Mouse (Mus musculus) lung, postnatal 14 days (tissue): ENCODE data around the gene Fads3.
A peak's percentile ranks its signal among the peaks of the same experiment; 100 is the strongest.

ENCODE experiments used
- DNase-seq: peaks from one replicate; pipeline ENCODE4 v3.0.0; 2021

Gene Fads3

DNA sequence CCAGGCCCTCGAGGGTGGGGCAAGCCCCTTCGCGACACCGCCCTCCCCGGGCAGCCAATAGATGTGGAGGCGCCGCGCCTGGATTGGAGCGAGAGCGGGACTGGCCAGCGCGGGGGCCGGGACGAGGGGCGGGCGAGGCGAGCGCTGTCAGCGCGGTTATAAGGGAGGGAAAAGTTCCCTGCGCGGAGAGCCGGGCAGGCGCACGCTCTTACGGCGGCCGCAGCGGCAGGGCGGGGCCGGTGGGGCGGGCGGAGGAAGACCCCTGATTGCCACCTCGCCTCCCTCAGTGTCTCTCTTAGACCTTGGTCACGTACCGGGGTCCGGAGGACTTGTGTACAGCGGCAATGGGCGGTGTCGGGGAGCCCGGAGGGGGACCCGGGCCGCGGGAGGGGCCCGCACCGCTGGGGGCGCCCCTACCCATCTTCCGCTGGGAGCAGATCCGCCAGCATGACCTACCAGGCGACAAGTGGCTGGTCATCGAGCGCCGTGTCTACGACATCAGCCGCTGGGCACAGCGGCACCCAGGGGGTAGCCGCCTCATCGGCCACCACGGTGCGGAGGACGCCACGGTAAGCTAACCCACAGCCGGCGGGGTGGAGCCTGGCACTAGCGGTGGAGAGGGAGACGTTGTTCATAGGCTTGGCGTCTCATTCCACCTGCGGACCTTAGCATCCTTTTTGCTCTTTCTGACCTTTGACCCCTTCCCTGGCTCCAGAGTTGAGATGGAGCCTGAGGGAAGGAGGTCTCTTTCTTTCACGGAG, at the start of gene Fads3:
Fads3 (plus strand) TSS at position 182 of the 761 bp plus-strand sequence.
- peak; percentile 86 for DNase-seq

DNA sequence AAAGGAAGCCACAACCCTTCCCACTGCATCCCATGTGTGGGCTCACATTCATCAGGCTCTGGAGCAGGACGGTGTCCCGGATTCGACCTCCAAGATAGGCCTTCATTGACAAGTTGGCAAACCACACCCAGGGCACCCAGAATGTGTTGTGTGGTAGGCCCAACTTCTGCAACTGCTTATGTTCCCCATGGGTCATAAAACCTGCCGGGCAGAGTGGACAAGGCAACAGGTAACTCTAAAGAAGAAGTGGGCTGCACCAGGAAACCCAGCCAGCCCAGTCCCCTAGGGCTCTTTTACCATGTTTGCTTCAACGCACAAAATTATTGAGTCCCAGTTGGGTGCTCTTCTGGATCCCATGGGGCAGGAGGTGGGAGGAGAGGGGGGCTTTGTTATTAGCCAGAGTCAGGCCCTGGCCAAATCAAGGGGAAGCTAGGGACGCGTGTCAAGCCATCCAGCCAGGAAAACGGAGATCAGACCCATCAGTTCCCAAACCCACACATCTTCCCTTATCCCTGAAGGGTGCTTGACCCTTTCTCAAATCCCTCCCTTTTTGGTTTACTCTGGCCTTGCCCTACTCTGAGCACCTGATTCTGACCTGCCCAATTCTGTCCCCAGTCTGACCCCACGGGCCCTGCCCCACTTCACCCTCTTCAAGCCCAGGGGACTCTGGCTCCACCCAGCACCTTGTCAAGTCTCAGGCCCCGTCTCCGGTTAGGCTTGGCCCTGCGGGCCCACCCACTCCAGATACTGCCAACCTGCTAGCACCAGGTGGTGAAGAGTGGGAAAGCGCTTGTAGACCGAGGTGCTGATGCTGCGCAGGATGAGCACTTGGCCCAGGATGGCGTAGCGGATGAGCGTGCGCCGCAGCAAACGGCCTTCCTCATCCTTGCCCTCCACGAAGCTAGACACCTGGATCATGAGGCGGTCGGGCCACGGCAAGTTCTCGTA, 49.1 kb upstream of the Fads3 start:
- no peak for DNase-seq

DNA sequence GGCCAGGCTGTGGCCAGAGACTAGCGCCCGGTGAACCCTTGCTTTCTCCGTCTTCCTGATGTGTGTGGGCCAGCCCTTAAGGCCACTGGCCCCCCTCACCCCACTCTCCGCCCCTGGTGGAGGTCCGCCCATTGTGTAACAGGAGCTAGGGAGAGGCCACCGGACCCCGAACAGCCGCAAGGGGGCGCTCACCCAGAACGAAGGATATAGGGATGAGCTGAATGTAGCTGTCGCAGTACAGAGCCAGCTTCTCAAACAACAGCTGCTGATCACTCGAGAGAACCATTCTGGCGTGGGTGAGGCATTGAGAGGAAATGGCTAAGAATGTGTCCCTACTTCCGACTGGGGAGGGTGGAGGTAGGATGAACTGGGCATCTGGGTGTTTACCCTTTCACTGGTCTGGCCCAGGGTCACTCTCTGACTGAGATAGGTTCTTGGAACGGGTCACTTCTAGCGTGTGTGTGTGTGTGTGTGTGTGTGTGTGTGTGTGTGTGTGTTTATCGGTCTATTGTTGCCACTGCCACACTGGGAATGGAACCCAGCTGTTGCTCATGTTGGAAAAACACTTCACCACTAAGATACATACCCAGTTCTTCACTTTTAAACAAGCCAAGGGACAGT, 48.2 kb upstream of the Fads3 start:
- DNase-seq: peak; percentile 97

DNA sequence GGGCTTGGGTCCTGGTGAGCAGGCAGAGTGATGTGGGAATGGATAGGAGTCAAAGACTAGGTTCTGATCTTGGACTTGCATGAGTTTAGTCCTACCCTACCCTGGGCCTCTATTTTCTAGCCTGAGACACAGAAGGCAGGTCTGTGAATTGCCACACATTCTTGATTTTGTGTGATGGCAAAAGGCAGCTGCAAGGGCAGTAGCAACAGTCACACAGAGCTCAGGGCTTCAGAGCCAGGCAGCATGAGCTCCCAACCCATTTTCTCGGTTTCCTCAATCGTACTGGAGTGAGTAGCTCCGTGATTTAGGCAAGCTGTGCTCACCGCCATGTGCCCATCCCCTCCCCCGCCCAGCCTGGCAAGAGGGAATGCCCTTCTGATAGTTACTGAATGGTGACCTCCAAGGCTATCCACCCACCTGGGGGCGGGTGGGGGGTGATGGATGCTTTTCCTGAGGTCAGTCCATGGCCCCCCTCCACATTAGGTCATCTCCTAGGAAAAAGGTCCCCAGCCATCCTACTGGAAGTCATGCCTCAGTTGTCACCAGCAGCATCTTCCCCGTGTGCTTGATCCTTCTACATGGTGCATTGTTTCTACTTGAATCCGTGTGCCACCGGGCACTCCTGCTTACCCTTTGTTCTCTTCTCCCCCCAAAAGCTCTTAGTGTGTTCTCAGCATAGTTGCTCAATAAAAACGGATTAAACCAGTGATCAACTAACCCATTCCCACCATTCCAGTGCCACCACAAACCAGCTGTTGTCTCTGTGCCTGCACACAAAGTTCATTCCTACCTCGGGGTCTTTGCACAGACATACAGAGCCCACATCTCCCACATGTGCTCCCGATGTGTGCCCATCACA, 43.9 kb upstream of the Fads3 start:
- no peak for DNase-seq

DNA sequence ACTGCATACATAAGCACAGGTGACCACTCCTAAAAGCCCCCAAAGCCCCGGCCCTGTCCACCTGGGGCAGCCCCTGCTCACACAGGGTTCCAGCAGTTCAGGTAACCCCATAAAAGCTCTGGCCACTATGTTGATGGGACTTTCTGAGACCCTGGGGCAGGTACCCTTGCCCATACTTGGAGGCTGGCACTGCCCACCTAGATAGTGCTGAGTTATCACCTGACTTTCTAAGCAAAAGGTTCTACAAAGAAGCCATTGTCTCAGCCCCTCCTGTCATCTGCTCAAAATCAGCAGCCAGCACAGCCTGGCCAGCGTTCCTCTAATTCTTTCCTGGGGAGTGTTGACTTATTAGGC, 43.3 kb upstream of the Fads3 start:
- DNase-seq: no peak

DNA sequence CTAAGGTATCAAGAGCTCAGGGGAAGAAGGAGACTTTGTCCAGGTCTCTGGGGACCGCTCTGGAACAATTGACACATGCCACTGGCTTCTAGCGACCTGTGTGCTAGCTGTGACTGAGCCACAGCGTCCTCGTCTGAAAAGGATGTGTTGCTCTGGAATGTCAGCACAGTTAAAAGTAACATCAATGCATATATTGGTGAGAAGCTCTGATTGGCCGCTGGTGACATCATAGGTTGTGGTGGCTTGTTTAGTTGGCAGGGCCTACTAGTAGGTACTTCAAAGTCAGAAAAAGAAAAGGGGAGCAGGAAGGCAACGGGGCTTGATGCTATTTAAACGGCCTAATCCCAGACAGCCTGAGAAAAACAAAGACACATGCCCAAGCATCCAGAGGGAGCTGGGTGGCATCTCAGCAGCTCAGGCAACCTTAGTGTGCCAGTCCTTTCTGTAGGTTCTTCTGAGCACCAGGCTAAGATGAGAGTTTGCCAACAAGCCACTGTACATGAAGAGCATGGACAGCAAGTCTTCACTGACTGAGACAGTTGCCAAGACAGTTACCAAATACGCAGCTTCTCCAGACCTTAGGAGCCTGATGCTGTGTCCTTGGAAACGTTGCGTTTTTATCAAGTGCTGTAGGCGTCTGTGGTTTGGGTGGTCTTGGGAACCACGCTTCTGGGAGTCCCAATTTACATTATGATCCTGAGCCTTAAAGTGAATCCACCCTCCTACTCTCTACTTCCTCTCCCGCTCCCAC, 42.5 kb upstream of the Fads3 start:
- no peak for DNase-seq

DNA sequence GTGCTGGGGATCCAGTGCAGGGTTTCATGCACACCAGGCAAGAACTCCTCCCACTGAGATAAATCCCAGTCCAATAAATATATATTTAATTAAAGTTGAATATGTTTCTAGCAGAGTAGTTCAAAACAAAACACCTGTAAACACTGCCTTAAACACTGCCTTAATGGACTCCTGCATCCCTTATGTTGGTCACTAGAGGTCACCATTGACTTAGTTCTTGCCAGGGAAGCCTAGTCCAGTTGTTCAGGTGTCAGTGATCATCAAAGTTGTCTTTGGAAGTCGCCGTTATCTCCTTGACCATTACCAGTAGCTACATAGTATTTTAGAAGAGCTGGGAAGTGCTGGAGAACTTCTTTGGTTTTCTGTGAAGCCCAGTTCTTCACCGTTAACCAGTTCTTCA, 41.0 kb upstream of the Fads3 start:
- peak; percentile 44 for DNase-seq

DNA sequence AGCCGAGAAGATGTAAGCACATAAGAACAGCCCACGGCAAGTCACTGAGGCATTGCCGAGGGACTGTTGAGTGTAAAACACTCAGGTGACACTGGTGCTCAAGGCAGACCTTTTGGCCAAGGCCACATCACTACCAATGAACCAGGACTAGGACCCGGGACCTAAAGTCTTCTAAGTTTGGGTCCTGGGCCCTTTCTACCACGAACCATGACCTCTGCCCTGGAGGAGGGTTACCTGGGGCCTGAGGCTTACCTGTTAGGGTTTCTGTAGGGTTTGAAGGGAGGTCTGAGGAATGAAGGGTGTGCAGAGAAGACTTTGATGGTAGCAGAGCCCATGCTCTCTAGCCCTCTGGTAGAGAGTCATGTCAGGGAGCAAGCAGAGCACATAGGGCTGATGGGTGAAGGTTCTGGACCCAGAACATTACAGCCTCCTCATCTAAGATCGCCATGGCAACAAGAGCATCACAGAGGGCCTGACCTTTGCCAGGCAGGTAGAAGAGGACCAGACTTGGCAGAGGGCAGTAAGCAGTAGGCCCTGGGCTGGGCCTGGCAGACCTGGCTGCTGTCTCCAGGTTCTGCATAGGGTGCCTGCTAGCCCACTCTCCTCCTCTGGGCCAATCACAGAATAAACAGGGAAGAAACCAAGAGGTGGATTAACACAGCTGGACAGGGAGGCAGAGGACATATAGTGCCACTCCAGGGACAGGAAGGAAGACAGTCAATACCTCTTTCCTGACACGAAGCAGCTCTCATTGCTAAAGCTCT, 40.0 kb upstream of the Fads3 start, which contains the start of the genes Best1 and Rab3il1:
Best1 (minus strand) TSS at position 428 of the 764 bp plus-strand sequence.
Rab3il1 (plus strand) TSS at position 464 of the 764 bp plus-strand sequence.
- no peak for DNase-seq

DNA sequence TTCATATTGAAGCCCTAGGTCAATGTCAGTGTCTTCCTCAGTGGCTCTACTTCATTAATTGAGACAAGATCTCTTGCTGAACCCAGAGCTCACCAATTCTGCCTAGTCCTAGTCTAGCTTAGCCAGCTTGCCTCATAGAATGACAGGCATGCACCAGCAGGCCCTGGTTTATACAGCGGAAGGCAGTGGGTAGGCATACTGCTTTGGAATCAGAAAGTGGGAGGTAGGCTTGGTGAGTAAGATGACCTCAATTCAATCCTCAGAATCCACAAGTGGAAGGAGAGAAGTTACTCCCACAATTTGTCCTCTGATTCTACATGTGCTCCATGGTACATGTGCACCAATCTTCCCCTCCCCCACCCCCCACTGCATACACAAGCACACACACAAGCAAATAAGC, 37.7 kb upstream of the Fads3 start:
- DNase-seq: no peak

DNA sequence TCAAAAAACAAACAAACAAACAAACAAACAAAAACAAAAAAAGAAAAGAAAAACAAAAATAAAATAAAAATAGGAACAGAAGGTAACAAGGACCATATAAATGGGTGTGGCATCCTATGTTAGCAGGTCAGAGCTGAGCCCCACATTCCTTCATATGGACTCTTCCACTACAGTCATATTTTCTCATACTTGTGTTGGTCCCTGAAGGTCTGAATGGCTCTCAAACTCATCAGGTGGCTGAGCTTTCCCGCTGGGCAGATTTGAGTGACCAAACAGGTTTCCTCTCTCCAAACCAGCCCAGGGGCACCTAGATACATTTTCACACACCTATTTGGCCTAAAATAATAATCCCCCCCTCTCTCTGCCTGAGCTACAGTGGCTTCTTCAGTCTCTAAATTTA, 30.0 kb upstream of the Fads3 start:
- DNase-seq: no peak

DNA sequence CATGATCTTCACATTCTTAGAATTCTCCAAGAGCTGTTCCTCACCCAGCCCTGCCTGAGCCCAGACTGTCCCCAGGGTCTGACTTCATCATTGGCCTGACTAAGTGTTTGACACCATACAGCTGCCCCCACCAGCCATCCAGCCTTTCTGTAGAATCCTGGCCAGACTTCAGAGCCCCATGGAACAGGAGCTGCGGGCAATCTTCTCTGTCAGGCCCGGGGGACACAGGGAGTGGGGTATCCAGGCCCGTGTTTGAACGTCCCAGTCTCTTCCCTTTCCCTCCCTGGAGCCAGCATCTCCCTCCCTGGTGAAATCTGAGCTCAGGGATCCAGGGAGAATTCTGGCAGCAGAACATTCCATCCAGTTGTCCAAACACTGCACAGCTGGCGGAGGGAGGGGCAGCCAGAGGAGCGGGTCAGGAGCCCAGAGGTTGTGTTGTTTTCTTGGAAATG, 28.5 kb upstream of the Fads3 start:
- peak; percentile 53 for DNase-seq

DNA sequence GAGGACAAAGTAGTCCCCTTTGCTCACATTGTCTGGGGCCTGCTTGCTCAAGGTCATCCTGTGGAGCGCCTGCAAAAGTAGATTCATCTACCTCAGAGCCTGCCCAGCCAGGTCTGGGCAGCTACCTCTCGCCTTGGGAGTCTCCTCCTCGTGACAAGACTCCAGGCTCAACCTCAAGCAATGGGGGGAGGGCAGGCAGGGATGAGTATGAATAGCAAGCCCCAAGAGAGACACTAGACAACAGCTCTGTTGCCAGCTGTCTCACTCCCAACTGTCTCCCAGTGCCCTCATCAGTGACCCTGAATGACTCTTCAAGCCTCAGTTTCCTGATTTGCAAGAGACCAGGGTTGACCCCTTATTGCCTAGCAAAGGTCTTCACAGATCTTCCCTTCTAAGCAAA, 28.0 kb upstream of the Fads3 start:
- no peak for DNase-seq

DNA sequence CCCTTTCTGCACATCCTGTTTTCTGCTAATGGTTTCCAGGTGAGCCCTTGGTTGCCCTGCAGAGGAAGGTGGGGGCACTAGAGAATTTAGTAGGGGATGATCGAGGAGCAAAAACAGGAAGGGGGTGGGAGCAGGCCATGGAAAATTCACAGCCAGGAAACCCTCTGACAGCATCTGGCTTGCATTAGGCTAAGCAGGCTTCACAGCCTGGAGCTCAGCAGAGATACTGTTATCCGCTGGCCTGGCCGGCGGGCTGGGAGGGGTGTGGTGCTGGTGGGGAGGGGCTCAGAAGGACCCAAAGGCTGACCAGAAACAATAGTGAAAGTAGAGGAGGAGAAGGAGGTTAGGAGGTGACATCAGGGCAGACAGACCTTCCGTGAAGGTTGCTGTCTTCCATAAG, 27.5 kb upstream of the Fads3 start:
- DNase-seq: no peak

DNA sequence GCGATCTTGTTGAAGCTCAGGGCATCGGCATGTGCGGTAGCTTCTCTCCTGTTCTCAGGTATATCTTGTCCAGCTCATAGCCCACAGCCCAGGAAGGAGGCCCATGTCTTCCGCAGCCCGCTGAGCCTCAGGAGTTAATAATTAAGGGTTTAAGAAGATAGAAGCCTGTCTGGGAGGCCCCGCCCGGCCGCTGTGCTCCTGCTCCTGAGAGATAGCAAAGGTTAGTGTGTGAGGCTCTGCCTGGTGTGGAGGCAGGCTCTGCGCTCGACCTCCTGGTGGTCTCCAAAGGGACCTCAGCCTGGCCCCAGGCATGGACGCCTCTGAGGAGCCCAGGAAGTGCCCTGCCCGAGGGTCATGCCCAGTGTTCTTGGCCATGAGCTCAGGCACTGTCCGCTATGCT, 26.5 kb upstream of the Fads3 start:
- no peak for DNase-seq

DNA sequence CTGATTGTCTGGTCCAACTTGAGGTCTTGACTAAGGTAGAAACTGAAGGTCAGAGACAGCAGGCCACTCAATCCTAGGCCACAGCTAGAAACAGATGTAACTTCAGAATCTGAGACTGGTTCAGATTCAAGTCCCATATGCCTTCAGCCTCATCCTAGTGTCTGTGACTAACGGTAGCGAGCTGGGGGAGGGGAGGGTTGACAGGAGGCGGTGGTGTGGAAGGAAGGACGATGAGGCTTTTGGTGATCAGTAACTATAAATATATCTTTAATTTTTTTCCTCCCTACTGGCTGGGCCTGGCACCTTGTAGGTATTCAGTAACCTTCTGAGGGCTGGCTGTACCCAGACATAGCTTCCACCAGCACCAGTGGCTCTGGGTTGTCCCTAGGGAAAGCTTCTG, 25.9 kb upstream of the Fads3 start:
- DNase-seq: no peak

DNA sequence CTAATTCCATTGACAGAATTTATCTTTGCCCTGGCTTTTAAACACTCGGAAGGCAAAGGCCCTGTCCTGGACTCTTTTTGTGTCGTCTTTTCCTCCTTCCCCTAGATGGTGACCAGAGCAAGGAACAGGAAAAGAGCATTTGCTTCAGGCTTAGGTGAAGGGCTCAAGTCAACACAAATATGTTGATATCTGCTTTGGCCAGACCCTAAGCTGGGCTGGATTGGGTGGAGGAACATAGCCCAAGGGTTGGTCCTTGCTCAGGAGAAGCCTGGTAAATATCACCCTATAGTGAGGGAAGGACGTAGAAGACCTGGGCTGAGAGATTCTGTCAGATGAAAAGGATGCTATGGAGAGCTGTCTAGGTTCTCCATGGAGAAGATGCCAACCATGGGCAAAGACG, 25.2 kb upstream of the Fads3 start:
- no peak for DNase-seq

DNA sequence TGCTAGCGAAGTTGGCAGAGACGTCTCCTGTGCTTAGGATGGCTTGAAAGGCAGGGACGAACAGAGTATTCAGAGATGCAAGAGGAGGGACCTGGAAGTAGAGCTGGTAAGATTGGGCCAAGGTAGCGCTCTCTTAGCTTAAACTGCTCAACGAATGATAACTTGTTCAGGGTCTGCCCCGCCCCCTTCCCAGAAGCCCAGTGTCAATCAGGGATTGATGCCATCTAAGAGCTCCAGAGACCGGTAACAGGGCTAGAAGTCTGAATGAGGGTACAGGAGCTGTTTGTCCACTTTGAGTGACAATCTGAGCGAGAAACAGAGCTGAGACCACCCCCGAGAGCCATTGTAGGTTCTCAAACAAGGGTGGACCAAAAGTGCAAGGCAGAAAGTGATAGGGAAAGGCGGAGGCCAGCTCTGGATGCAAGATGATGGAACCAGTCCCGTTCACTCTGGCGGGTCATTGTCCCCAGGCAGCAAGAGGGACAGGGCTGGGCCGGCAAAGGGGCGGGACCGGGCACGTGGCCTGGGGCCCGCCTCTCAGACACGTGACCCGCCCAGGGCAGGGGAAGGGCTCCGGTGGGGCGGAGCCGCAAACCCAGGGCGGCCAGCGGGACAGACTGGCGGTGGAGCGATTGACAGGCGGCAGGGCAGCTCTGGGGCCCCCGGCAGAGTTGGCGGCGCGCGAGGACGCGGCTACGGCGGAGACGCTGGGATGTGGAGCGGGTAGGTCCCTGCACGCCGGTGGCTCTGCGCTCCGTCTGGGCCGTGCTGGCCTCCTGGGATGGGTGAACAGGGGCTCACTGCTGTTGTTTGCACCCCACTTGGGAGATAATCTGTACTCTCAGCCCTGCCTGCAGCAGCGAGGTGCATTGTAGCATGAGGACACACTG, 23.5 kb upstream of the Fads3 start:
- DNase-seq: peak; percentile 93

DNA sequence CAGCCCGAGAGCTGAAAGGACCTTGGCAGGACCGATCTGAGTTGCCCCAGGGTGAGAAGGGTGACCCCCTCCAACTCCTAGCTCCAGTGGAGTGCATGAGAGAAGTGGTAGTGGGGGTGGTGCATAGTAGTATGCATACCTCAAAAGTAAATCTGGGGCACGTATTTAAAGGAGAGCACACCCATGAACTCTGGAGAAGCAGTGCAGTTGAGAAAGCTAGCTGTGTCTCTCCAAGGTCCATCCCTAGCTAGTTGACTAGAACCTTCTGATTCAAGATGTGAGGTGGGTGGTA, 22.9 kb upstream of the Fads3 start:
- DNase-seq: no peak

DNA sequence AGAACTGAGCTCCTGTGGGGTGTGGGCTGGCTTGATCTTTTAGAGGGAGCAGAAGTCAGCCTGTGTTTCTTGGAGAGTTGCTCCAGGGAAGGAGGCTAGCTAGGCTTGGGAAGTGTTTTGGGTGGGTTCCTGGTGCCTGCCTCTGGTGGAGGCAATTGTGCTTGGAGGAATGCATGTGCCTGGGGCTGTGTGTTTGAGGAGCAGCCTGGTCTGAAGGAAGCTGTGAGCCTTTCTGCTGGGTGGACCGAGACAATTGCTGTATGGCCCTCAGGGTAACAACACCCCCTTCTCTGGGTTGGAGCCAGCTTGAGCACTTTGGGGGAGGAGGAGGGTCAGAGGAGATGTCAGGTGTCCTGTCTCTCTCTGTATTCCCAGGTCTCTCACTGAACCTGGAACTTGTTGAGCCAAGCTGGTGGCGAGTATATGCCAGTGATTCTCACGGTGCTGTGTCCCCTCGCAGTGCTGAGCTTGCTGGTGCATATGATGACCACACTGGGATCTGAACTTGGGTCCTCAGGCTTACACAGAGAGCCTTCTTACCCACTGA, 22.1 kb upstream of the Fads3 start:
- DNase-seq: no peak

DNA sequence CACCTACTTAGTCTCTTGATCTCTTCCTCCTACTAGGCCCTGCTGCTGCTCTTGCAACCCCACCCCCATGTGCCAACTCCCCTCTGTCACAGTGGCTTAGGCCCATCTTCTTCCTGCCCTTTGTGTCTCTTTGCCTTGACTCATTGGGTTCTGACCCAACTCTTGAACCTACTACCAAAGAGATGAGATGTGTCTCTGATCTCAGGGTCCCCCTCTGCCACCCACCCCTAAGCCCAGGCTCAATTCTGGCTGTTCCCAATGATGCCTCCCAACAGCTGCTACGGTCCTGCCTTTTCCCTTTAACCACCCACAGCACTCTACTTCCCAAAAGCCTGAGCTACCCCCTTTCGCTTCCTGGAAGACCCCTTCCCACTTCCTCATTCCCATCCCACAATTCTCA, 19.4 kb upstream of the Fads3 start:
- DNase-seq: no peak
